ENCODE assay signal across 11 mouse cellular contexts in the genomic region with DNA sequence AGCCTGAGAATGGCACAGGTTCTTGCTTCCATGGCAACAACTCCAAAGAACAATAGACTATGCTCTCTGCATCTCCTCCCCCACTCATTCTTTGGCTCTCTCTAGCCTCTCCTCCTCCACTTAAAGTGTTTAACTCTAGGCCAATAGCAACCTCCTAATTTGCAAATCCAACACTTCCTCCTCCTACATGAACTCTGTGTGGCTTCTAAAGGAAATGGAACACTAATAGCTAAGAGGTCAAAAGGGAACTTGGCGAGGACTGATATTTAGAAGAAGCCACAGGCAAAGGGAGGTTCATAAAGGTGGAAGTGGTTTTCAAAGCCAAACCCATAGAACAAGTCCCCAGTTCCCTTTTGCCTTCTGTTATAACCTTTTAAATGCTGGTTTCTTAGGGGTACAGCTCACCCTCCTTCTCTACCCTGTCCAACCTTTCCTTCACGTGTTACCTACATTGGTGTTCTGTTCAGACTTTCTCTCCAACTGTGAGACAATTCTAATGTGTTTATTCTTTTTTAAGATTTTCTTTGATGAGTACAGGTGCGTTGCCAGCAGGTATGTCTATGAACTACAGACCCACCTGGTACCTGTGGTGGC. TPM values are rescaled to one million over a fixed set of nuclear protein-coding genes. Genes with fewer than 3 reads are reported as not detected.
A peak's percentile ranks its signal among the peaks of the same experiment; 100 is the strongest.
DNase-seq lines count a peak whose midpoint lies in the region; ATAC-seq and TF ChIP-seq lines count a peak whose summit lies in the region.
"Had no signal": no experiment of that assay in that cellular context is flagged by ENCODE, and none has a peak within 500 bp of the region (broad histone marks: within the 10 kb centered on the region; RNA-seq: fewer than 3 reads in every experiment).

No protein-coding gene starts in this region.

- H3K36me3 ChIP-seq in embryonic facial prominence, embryonic 14.5 days (ENCODE audit: control insufficient read depth, insufficient read depth, low read length) = peaks cover 12% of the 10 kb centered on the region
- H3K36me3 ChIP-seq in embryonic facial prominence, embryonic 10.5 days (replicated peaks) = peaks cover 11% of the 10 kb centered on the region
- H3K36me3 ChIP-seq in testis, adult 2 months (ENCODE audit: control insufficient read depth, insufficient read depth, low read length) = no peaks in the 10 kb centered on the region; the same call in 1 of the 2 replicates
- peaks cover 10% of the 10 kb centered on the region; the same call in 1 of the 2 replicates for H3K36me3 ChIP-seq in lung, embryonic 15.5 days

- H3K9ac ChIP-seq in embryonic facial prominence, embryonic 14.5 days (ENCODE audit: low read depth, low read length) = no peak overlapping the region
- no peak overlapping the region for H3K9ac ChIP-seq in lung, embryonic 15.5 days
- H3K9ac ChIP-seq: limb, embryonic 15.5 days had no signal

- WGBS in embryonic facial prominence, embryonic 14.5 days = 77% methylated on average over 3 of the region's 3 CpGs
- 77% methylated on average over 3 of the region's 3 CpGs for WGBS in embryonic facial prominence, embryonic 10.5 days
- 68% methylated on average over 3 of the region's 3 CpGs for WGBS in lung, embryonic 15.5 days

- TF ChIP-seq CTCF in testis, adult 2 months (IDR thresholded peaks at IDR 0.05; ENCODE audit: control insufficient read depth, insufficient read depth, insufficient replicate concordance, low read depth, low read length) = no peak

- no peak overlapping the region for H3K4me2 ChIP-seq in embryonic facial prominence, embryonic 14.5 days (ENCODE audit: low read depth, low read length)
- H3K4me2 ChIP-seq in lung, embryonic 15.5 days = no peak overlapping the region
- H3K4me2 ChIP-seq: limb, embryonic 15.5 days had no signal

- H3K27ac ChIP-seq in embryonic facial prominence, embryonic 14.5 days (replicated peaks; ENCODE audit: low read depth, low read length) = no peak overlapping the region
- no peak overlapping the region for H3K27ac ChIP-seq in embryonic facial prominence, embryonic 10.5 days (replicated peaks)
- no peak overlapping the region for H3K27ac ChIP-seq in testis, adult 2 months (ENCODE audit: control insufficient read depth, insufficient read depth, low read depth, low read length)
- H3K27ac ChIP-seq in lung, embryonic 15.5 days = 0 out of 2 replicates have a peak overlapping the region, but pooled peaks have one; percentile 47
- H3K27ac ChIP-seq: limb, embryonic 15.5 days had no signal

- no peaks in the 10 kb centered on the region for H3K27me3 ChIP-seq in embryonic facial prominence, embryonic 14.5 days (replicated peaks; ENCODE audit: control insufficient read depth, insufficient read depth, low read length)
- H3K27me3 ChIP-seq in embryonic facial prominence, embryonic 10.5 days (replicated peaks; ENCODE audit: low read depth, poor library complexity, severe bottlenecking) = no peaks in the 10 kb centered on the region
- no peaks in the 10 kb centered on the region for H3K27me3 ChIP-seq in testis, adult 2 months (ENCODE audit: control insufficient read depth, insufficient read depth, low read length)
- no peaks in the 10 kb centered on the region for H3K27me3 ChIP-seq in lung, embryonic 15.5 days
- H3K27me3 ChIP-seq: limb, embryonic 15.5 days had no signal

- H3K9me3 ChIP-seq in embryonic facial prominence, embryonic 14.5 days (ENCODE audit: control insufficient read depth, low read length) = no peaks in the 10 kb centered on the region
- no peaks in the 10 kb centered on the region for H3K9me3 ChIP-seq in embryonic facial prominence, embryonic 10.5 days
- no peaks in the 10 kb centered on the region for H3K9me3 ChIP-seq in lung, embryonic 15.5 days
- H3K9me3 ChIP-seq: limb, embryonic 15.5 days had no signal

- peaks cover 13% of the 10 kb centered on the region for H3K4me1 ChIP-seq in embryonic facial prominence, embryonic 14.5 days (ENCODE audit: control insufficient read depth, insufficient read depth, low read length)
- peaks cover 26% of the 10 kb centered on the region for H3K4me1 ChIP-seq in embryonic facial prominence, embryonic 10.5 days
- H3K4me1 ChIP-seq in testis, adult 2 months (ENCODE audit: control insufficient read depth, insufficient read depth, low read length) = peaks cover 5% of the 10 kb centered on the region
- H3K4me1 ChIP-seq in lung, embryonic 15.5 days = peaks cover 28% of the 10 kb centered on the region

- TF ChIP-seq POLR2A in testis, adult 2 months (IDR thresholded peaks at IDR 0.05; ENCODE audit: control insufficient read depth, low read depth, low read length) = 0 out of 2 replicates have a peak, but pooled peaks have one; percentile 6

- ATAC-seq in embryonic facial prominence, embryonic 14.5 days (ENCODE audit: low read depth) = no peak
- no peak for ATAC-seq in lung, embryonic 15.5 days (ENCODE audit: borderline replicate concordance, extremely low read depth, low FRiP score, low TSS enrichment)

- peak; percentile 14 for DNase-seq in embryonic facial prominence, embryonic 14.5 days (ENCODE audit: low spot score)
- DNase-seq in embryonic facial prominence, embryonic 10.5 days (ENCODE audit: low spot score) = no peak
- no peak for DNase-seq in testis, postnatal 14 days (ENCODE audit: low spot score)
- DNase-seq in right cerebral cortex, postnatal 4 days = no peak
- DNase-seq in ovary, postnatal 36 days (ENCODE audit: low spot score) = no peak
- DNase-seq in cerebellum, postnatal 36 days = no peak
- DNase-seq: right cerebral cortex, adult 18-20 months had no signal

- H3K4me3 ChIP-seq in embryonic facial prominence, embryonic 14.5 days (ENCODE audit: low read depth, low read length) = no peak overlapping the region
- no peak overlapping the region for H3K4me3 ChIP-seq in embryonic facial prominence, embryonic 10.5 days
- peak overlapping the region; percentile 41; the same call in 1 of the 2 replicates for H3K4me3 ChIP-seq in testis, adult 2 months (ENCODE audit: control insufficient read depth, low read depth, low read length)
- H3K4me3 ChIP-seq in lung, embryonic 15.5 days = no peak overlapping the region
- H3K4me3 ChIP-seq: erythroblast, embryonic 14.5 days; limb, embryonic 15.5 days had no signal

RNA-seq across cellular contexts. Expression of a gene that starts 1.4 kb away (rescaled TPM):
- 45.0 and 49.4 TPM in 2 replicates for polyA plus RNA-seq in embryonic facial prominence, embryonic 14.5 days (2014; fragmentation: Nextera tagmentation; extraction: Ambion mirVana)
- polyA plus RNA-seq in embryonic facial prominence, embryonic 10.5 days (2016; fragmentation: Nextera tagmentation; extraction: Ambion mirVana) = 24.5 and 26.6 TPM in 2 replicates
- polyA plus RNA-seq in testis, adult 2 months (2012; rRNA removed) = 62.7 and 72.3 TPM in 2 replicates
- 32.1 and 37.3 TPM in 2 replicates for polyA plus RNA-seq in lung, embryonic 15.5 days (2015; fragmentation: Nextera tagmentation; extraction: Ambion mirVana)

RNA-seq across cellular contexts. Expression of a gene that starts 7.0 kb away (rescaled TPM):
- 25.6 and 26.7 TPM in 2 replicates for polyA plus RNA-seq in embryonic facial prominence, embryonic 14.5 days (2014; fragmentation: Nextera tagmentation; extraction: Ambion mirVana)
- polyA plus RNA-seq in embryonic facial prominence, embryonic 10.5 days (2016; fragmentation: Nextera tagmentation; extraction: Ambion mirVana) = 3.4 and 5.2 TPM in 2 replicates
- polyA plus RNA-seq in testis, adult 2 months (2012; rRNA removed) = 7.2 and 10.9 TPM in 2 replicates
- polyA plus RNA-seq in lung, embryonic 15.5 days (2015; fragmentation: Nextera tagmentation; extraction: Ambion mirVana) = 3.0 and 3.9 TPM in 2 replicates
- polyA plus RNA-seq: erythroblast, embryonic 14.5 days had no signal
